8 mouse cellular contexts compared by ENCODE assay signal in the genomic region with DNA sequence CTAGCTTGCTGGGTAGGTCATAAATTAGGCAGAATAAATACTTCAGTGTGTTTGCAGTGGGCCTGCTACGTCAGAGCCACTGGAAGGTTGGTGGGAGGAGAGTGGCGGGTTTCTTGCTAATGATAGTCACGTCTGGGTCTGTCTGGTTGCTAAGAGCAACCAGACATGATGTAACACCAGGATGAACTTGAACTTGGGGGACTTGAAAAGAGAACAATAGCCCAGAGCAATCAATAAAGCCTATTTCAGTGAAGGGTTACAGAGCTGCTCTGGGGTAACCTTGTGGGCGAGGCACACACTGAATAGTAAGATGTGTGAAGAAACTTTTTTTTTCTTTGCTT.
A peak's percentile ranks its signal among the peaks of the same experiment; 100 is the strongest.
DNase-seq lines count a peak whose midpoint lies in the region; ATAC-seq lines count a peak whose summit lies in the region.

No protein-coding gene starts in this region.

- no peak for DNase-seq in liver, embryonic 11.5 days (ENCODE audit: low spot score)
- DNase-seq in liver = no peak
- DNase-seq in forebrain, embryonic 10.5 days (ENCODE audit: extremely low spot score, low spot score) = peak; percentile 84
- DNase-seq in neural tube, embryonic 10.5 days (ENCODE audit: extremely low spot score, low spot score) = peak; percentile 79
- no peak for DNase-seq in spleen, adult 18-20 months
- DNase-seq in ovary, postnatal 10 days (ENCODE audit: low spot score) = no peak
- DNase-seq in urinary bladder, postnatal 14 days (ENCODE audit: low spot score) = no peak

- H3K4me3 ChIP-seq in liver, embryonic 11.5 days (ENCODE audit: low read depth, low read length) = no peak overlapping the region
- H3K4me3 ChIP-seq in forebrain, embryonic 10.5 days = peak overlapping the region; percentile 30
- no peak overlapping the region for H3K4me3 ChIP-seq in intestine, embryonic 16.5 days (ENCODE audit: low read length)

- no peaks in the 10 kb centered on the region for H3K36me3 ChIP-seq in liver, embryonic 11.5 days (ENCODE audit: control insufficient read depth, insufficient read depth, low read length)
- no peaks in the 10 kb centered on the region for H3K36me3 ChIP-seq in forebrain, embryonic 10.5 days (replicated peaks)
- no peaks in the 10 kb centered on the region for H3K36me3 ChIP-seq in intestine, embryonic 16.5 days (ENCODE audit: control insufficient read depth, insufficient read depth, low read length)

- H3K27me3 ChIP-seq in liver, embryonic 11.5 days (replicated peaks; ENCODE audit: control insufficient read depth, insufficient read depth, low read length) = peaks cover 5% of the 10 kb centered on the region; the same call in 1 of the 2 replicates
- H3K27me3 ChIP-seq in forebrain, embryonic 10.5 days (ENCODE audit: poor library complexity, severe bottlenecking) = peaks cover 59% of the 10 kb centered on the region
- H3K27me3 ChIP-seq in intestine, embryonic 16.5 days (replicated peaks; ENCODE audit: control insufficient read depth, insufficient read depth, low read length) = no peaks in the 10 kb centered on the region

- no peak overlapping the region for H3K9ac ChIP-seq in liver, embryonic 11.5 days (ENCODE audit: low read depth, low read length)
- no peak overlapping the region for H3K9ac ChIP-seq in intestine, embryonic 16.5 days (ENCODE audit: low read depth, low read length)

- no peak overlapping the region for H3K4me2 ChIP-seq in liver, embryonic 11.5 days
- H3K4me2 ChIP-seq in intestine, embryonic 16.5 days (ENCODE audit: low read depth, low read length) = 0 out of 2 replicates have a peak overlapping the region, but pooled peaks have one; percentile 14

- H3K4me1 ChIP-seq in liver, embryonic 11.5 days (replicated peaks; ENCODE audit: control insufficient read depth, insufficient read depth, low read length) = peaks cover 11% of the 10 kb centered on the region; the same call in 1 of the 2 replicates
- peaks cover 81% of the 10 kb centered on the region for H3K4me1 ChIP-seq in forebrain, embryonic 10.5 days
- H3K4me1 ChIP-seq in intestine, embryonic 16.5 days (ENCODE audit: control insufficient read depth, insufficient read depth, low read length) = peaks cover 24% of the 10 kb centered on the region

- 23% methylated on average over 4 of the region's 4 CpGs for WGBS in liver, embryonic 11.5 days
- WGBS in forebrain, embryonic 10.5 days = 5% methylated on average over 4 of the region's 4 CpGs
- WGBS in intestine, embryonic 16.5 days = 21% methylated on average over 4 of the region's 4 CpGs

- peak overlapping the region; percentile 30; the same call in 1 of the 2 replicates for H3K27ac ChIP-seq in liver, embryonic 11.5 days (ENCODE audit: low read depth, low read length)
- peak overlapping the region; percentile 87 for H3K27ac ChIP-seq in forebrain, embryonic 10.5 days
- H3K27ac ChIP-seq in intestine, embryonic 16.5 days (ENCODE audit: low read length) = peak overlapping the region; percentile 40

- no peaks in the 10 kb centered on the region for H3K9me3 ChIP-seq in liver, embryonic 11.5 days (ENCODE audit: control insufficient read depth, low read length)
- H3K9me3 ChIP-seq in forebrain, embryonic 10.5 days = no peaks in the 10 kb centered on the region
- H3K9me3 ChIP-seq in intestine, embryonic 16.5 days (ENCODE audit: control insufficient read depth, low read length) = no peaks in the 10 kb centered on the region

- ATAC-seq in liver, embryonic 11.5 days (replicated peaks; ENCODE audit: low FRiP score) = peak; percentile 50; the same call in 1 of the 2 replicates
- ATAC-seq in intestine, embryonic 16.5 days = peak; percentile 41

Comparison
In these comparisons a context has a peak if more than half of its experiments do, and no peak if none do; other contexts are left out.
1. DNase-seq: peak in forebrain, embryonic 10.5 days (single experiment) and neural tube, embryonic 10.5 days (single experiment); none in liver, embryonic 11.5 days (single experiment), liver (single experiment), spleen, adult 18-20 months (0 of 2), ovary, postnatal 10 days (single experiment) and urinary bladder, postnatal 14 days (single experiment).
2. H3K27ac ChIP-seq: peak in every context shown above with its lines; median percentile 87 in forebrain, embryonic 10.5 days; 40 in intestine, embryonic 16.5 days; 30 in liver, embryonic 11.5 days.